Mouse (Mus musculus): ENCODE results near the gene Lrrtm4. TPM values are rescaled to one million over a fixed set of nuclear protein-coding genes. Genes with fewer than 3 reads are reported as not detected.

The Lrrtm4 gene
- polyA plus RNA-seq, 1 experiment from 2014 or later: 0.68 TPM

DNA sequence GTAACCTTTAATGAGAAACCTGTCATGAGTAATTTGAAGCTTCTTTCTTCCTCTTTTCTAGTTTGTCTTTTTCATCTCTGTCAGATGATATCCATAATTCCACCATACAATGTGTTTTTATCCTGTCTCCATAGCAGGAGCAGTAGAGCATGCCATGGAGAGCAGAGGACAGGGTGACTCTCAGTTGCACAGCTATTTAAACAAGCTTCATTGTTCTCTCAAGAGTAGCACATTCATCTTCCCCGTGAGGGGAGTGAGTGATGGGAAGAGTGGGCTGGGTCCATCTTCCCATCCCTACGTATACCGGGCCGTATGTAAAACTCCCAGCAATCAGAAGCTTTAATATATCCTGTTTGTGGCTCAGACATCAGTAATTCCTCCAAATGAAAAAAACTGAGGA is 370.9 kb downstream of the Lrrtm4 start:
- Histone ChIP-seq H3K4me2 (ENCODE audit: low read depth, low read length) (no peak overlapping the region), H3K27ac (ENCODE audit: low read length) (no peak overlapping the region), H3K4me3 (ENCODE audit: low read length) (no peak overlapping the region), H3K4me1 (replicated peaks; ENCODE audit: control insufficient read depth, insufficient read depth, low read length) (no peaks in the 10 kb centered on the region), H3K9ac (ENCODE audit: low read length) (no peak overlapping the region), H3K9me3 (ENCODE audit: control insufficient read depth, low read length) (no peaks in the 10 kb centered on the region), H3K27me3 (ENCODE audit: control insufficient read depth, insufficient read depth, low read depth, low read length) (no peaks in the 10 kb centered on the region), H3K36me3 (ENCODE audit: control insufficient read depth, insufficient read depth, low read length) (no peaks in the 10 kb centered on the region)
- WGBS: 57% methylated on average over 4 of the region's 4 CpGs
- ATAC-seq (ENCODE audit: low read depth): no peak

DNA sequence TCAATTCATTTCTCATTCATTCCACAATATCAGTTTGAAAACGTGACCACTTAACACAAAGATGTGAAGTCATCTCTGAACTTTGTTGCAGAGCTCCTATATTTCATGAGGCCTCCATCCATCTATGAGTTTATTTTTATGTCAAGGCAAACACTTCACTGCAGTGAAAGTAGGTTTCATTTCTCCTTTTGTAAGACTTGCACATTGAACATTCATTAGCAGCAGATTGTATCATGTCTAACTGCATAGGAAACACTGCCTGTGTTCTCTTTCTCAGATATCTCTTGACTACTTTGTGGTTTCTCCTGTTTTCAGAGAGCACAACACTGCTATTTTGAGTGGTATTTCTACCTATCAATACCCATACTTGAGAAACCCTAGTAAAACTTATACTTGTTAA is 388.1 kb downstream of the Lrrtm4 start:
- Histone ChIP-seq H3K4me3 (ENCODE audit: low read length) (no peak overlapping the region), H3K36me3 (ENCODE audit: control insufficient read depth, insufficient read depth, low read length) (no peaks in the 10 kb centered on the region), H3K27me3 (ENCODE audit: control insufficient read depth, insufficient read depth, low read depth, low read length) (no peaks in the 10 kb centered on the region), H3K4me1 (replicated peaks; ENCODE audit: control insufficient read depth, insufficient read depth, low read length) (no peaks in the 10 kb centered on the region), H3K9ac (ENCODE audit: low read length) (no peak overlapping the region), H3K4me2 (ENCODE audit: low read depth, low read length) (no peak overlapping the region), H3K9me3 (ENCODE audit: control insufficient read depth, low read length) (no peaks in the 10 kb centered on the region), H3K27ac (ENCODE audit: low read length) (no peak overlapping the region)
- 53% methylated on average over 1 of the region's 1 CpGs for WGBS
- ATAC-seq (ENCODE audit: low read depth): no peak

DNA sequence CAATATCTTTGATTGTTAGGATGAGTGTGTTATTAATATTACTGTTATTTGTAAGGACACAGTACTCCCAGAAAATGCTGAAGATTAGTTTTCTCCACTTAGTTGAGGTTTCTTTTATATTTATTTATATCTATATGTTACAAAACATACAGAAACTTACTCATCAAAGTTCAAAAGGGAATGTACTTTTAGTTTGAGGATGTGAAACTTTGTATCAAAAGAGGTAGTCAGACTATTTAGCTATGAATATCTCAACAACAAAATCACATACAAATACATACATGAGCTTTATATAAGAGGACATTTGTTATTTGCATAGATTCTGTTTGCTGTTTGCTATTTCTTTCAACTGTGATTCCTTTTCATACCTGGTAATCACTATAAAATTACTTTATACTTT is 421.5 kb downstream of the Lrrtm4 start:
- no peaks in the 10 kb centered on the region for H3K4me1 ChIP-seq (replicated peaks; ENCODE audit: control insufficient read depth, insufficient read depth, low read length)

DNA sequence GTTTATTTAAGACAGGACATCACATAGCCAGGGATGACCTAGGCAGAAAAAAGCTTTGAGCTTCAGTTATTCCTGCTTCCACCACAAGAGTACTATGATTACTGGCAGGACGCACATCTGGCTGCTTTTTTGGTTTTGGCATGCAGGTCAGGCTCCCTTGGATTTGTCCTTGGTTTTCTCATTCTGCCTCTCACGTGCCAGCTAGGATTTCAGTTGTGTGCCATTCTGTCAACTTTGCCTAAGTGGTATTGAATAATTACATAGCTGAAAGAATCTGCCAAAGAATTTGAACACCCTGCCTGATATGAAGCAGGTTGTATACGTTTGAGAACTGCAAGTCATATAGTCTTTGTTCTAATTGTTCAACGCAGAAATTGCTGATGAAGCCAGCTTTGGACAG is 451.9 kb downstream of the Lrrtm4 start:
- Histone ChIP-seq H3K4me1 (replicated peaks; ENCODE audit: control insufficient read depth, insufficient read depth, low read length) (no peaks in the 10 kb centered on the region), H3K4me3 (ENCODE audit: low read length) (no peak overlapping the region), H3K36me3 (ENCODE audit: control insufficient read depth, insufficient read depth, low read length) (no peaks in the 10 kb centered on the region), H3K4me2 (ENCODE audit: low read depth, low read length) (no peak overlapping the region), H3K27me3 (ENCODE audit: control insufficient read depth, insufficient read depth, low read depth, low read length) (no peaks in the 10 kb centered on the region), H3K9me3 (ENCODE audit: control insufficient read depth, low read length) (no peaks in the 10 kb centered on the region), H3K27ac (ENCODE audit: low read length) (no peak overlapping the region), H3K9ac (ENCODE audit: low read length) (no peak overlapping the region)
- ATAC-seq (ENCODE audit: low read depth): no peak
- 55% methylated on average over 4 of the region's 4 CpGs for WGBS

More for the DNA sequence above, 421.5 kb downstream of the Lrrtm4 start:
- H3K4me3 ChIP-seq (ENCODE audit: low read length): no peak overlapping the region
- H3K27ac ChIP-seq (ENCODE audit: low read length): no peak overlapping the region
- no peak overlapping the region for H3K4me2 ChIP-seq (ENCODE audit: low read depth, low read length)
- no peak for ATAC-seq (ENCODE audit: low read depth)
- H3K27me3 ChIP-seq (ENCODE audit: control insufficient read depth, insufficient read depth, low read depth, low read length): no peaks in the 10 kb centered on the region
- no peaks in the 10 kb centered on the region for H3K36me3 ChIP-seq (ENCODE audit: control insufficient read depth, insufficient read depth, low read length)
- no peaks in the 10 kb centered on the region for H3K9me3 ChIP-seq (ENCODE audit: control insufficient read depth, low read length)
- no peak overlapping the region for H3K9ac ChIP-seq (ENCODE audit: low read length)

DNA sequence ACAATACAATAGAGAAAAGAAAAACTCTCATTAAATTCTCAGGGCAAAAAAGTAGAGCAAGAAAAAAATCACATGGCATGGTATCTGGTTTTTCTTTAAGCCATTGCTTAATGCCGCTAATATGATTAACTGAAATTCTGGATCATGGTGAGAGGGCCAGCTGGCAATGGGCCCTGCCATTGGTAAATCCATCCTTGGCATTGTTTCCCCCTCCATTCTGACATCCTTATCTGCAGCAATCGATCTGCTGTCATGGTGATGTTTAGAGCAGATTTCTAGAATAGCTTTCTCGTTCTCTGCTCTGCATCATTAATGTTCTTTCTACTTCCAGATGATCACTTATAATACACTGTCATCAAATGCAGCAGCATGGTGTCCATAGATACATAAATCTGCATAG is 457.5 kb downstream of the Lrrtm4 start:
- H3K4me2 ChIP-seq (ENCODE audit: low read depth, low read length): no peak overlapping the region
- H3K9ac ChIP-seq (ENCODE audit: low read length): no peak overlapping the region
- no peak overlapping the region for H3K27ac ChIP-seq (ENCODE audit: low read length)
- H3K27me3 ChIP-seq (ENCODE audit: control insufficient read depth, insufficient read depth, low read depth, low read length): no peaks in the 10 kb centered on the region
- no peak for ATAC-seq (ENCODE audit: low read depth)
- H3K4me3 ChIP-seq (ENCODE audit: low read length): no peak overlapping the region
- H3K4me1 ChIP-seq (replicated peaks; ENCODE audit: control insufficient read depth, insufficient read depth, low read length): no peaks in the 10 kb centered on the region
- 59% methylated on average over 3 of the region's 3 CpGs for WGBS
- no peaks in the 10 kb centered on the region for H3K9me3 ChIP-seq (ENCODE audit: control insufficient read depth, low read length)
- no peaks in the 10 kb centered on the region for H3K36me3 ChIP-seq (ENCODE audit: control insufficient read depth, insufficient read depth, low read length)

DNA sequence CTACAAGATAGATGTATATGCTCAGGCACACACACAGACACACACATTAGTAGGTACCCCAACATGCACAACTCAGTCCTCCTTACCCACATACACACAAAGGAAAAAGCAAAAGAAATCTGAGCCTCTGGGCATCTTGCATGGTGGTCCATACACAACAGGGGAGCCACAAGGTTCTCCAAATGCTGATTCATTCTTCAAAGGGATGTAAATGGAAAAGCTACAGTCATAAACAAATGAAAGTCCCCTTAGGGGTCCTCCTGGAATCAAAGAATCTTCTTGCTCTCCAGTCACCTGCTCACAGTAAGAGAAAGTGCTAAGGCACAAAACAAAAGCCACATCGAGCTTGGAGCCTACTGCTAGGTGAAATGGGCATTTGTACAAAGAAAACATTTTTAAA is 526.3 kb downstream of the Lrrtm4 start:
- Histone ChIP-seq H3K9ac (ENCODE audit: low read length) (no peak overlapping the region), H3K36me3 (ENCODE audit: control insufficient read depth, insufficient read depth, low read length) (no peaks in the 10 kb centered on the region), H3K4me2 (ENCODE audit: low read depth, low read length) (no peak overlapping the region), H3K4me1 (replicated peaks; ENCODE audit: control insufficient read depth, insufficient read depth, low read length) (no peaks in the 10 kb centered on the region), H3K9me3 (ENCODE audit: control insufficient read depth, low read length) (no peaks in the 10 kb centered on the region), H3K4me3 (ENCODE audit: low read length) (no peak overlapping the region), H3K27ac (ENCODE audit: low read length) (no peak overlapping the region), H3K27me3 (ENCODE audit: control insufficient read depth, insufficient read depth, low read depth, low read length) (no peaks in the 10 kb centered on the region)
- ATAC-seq (ENCODE audit: low read depth): no peak
- 22% methylated on average over 1 of the region's 1 CpGs for WGBS

DNA sequence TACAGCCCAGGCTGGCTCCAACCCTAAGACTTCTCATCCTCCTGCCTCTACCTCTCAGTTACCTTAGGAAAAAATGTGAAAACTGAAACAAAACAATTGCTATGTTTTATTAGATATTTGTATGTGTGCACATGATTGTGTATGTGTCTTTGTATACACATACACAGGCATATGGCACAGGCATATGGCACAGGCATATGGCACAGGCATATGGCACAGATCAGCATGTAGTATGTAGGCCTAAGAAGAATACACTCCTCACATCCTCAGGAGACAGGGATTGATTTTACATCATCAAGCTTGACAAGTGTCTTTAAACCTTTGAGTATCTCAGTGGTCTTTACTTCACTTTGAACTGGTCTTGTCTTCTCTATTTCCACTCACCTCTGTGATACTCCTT is 531.2 kb downstream of the Lrrtm4 start:
- ATAC-seq (ENCODE audit: low read depth): no peak
- no peaks in the 10 kb centered on the region for H3K4me1 ChIP-seq (replicated peaks; ENCODE audit: control insufficient read depth, insufficient read depth, low read length)
- no peak overlapping the region for H3K4me2 ChIP-seq (ENCODE audit: low read depth, low read length)
- no peak overlapping the region for H3K9ac ChIP-seq (ENCODE audit: low read length)
- H3K9me3 ChIP-seq (ENCODE audit: control insufficient read depth, low read length): no peaks in the 10 kb centered on the region
- no peaks in the 10 kb centered on the region for H3K36me3 ChIP-seq (ENCODE audit: control insufficient read depth, insufficient read depth, low read length)
- H3K27ac ChIP-seq (ENCODE audit: low read length): no peak overlapping the region
- no peak overlapping the region for H3K4me3 ChIP-seq (ENCODE audit: low read length)
- H3K27me3 ChIP-seq (ENCODE audit: control insufficient read depth, insufficient read depth, low read depth, low read length): no peaks in the 10 kb centered on the region

DNA sequence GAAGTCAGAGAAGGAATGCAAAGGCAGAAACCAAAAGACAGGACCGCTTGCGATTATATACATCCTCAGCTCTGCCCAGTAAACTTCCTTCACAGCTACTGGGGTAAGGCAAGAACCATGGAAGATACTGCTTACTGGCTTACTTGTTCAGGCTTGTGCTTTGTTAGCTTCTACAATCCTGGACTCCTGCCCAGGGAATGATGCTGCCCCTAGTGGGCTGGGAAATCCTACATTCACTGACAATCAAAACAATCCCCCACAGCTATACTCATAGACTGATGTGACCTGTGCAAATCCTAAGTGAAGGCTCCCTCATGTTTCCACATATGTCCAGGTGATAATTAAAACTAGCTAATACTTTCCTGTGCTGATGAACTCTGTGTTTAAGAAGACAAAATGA is 534.7 kb downstream of the Lrrtm4 start:
- no peak for ATAC-seq (ENCODE audit: low read depth)
- Histone ChIP-seq H3K27me3 (ENCODE audit: control insufficient read depth, insufficient read depth, low read depth, low read length) (no peaks in the 10 kb centered on the region), H3K9ac (ENCODE audit: low read length) (no peak overlapping the region), H3K36me3 (ENCODE audit: control insufficient read depth, insufficient read depth, low read length) (no peaks in the 10 kb centered on the region), H3K4me3 (ENCODE audit: low read length) (no peak overlapping the region), H3K9me3 (ENCODE audit: control insufficient read depth, low read length) (no peaks in the 10 kb centered on the region), H3K4me2 (ENCODE audit: low read depth, low read length) (no peak overlapping the region), H3K27ac (ENCODE audit: low read length) (no peak overlapping the region), H3K4me1 (replicated peaks; ENCODE audit: control insufficient read depth, insufficient read depth, low read length) (no peaks in the 10 kb centered on the region)
- 91% methylated on average over 2 of the region's 2 CpGs for WGBS

DNA sequence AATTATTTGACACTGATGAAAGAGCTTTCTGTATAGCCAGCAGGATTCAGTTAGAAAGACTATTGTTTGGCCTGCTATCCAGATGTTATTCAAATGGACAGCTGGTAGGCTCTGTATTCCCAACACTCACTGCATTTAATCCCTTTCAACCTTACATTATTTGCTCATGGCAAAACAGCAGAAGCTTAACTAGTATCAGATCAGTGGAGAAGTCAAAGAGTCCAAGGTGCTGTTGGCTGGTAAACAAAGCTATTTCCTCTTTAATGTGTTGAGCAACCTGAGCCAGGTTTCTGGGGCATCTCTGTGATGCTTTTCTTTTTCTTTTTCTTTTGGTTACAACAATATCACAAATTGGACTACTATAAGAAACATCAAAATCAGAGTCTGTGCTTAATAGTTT is 536.3 kb downstream of the Lrrtm4 start:
- Histone ChIP-seq H3K4me1 (replicated peaks; ENCODE audit: control insufficient read depth, insufficient read depth, low read length) (no peaks in the 10 kb centered on the region), H3K9me3 (ENCODE audit: control insufficient read depth, low read length) (no peaks in the 10 kb centered on the region), H3K9ac (ENCODE audit: low read length) (no peak overlapping the region), H3K27ac (ENCODE audit: low read length) (no peak overlapping the region), H3K36me3 (ENCODE audit: control insufficient read depth, insufficient read depth, low read length) (no peaks in the 10 kb centered on the region), H3K4me2 (ENCODE audit: low read depth, low read length) (no peak overlapping the region), H3K27me3 (ENCODE audit: control insufficient read depth, insufficient read depth, low read depth, low read length) (no peaks in the 10 kb centered on the region), H3K4me3 (ENCODE audit: low read length) (no peak overlapping the region)
- no peak for ATAC-seq (ENCODE audit: low read depth)

DNA sequence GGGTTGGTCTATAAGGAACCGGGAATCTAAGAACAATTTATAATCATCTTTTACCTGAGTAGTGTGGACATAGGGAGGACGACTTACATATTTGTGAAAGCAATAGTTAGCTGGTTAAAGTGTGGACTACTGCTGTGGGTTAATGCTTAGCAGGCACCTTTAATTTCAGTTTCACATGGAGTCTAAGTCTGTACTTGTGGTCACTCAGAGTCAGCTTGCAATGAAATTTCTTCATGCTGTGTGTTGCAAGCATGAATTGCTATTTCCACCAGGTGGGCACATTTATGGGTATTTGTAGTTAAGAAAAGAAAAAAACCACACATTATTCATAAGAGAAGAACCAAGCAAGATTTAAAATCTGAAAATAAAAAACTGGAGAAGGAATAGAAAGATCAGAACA is 558.5 kb downstream of the Lrrtm4 start:
- Histone ChIP-seq H3K9ac (ENCODE audit: low read length) (no peak overlapping the region), H3K27me3 (ENCODE audit: control insufficient read depth, insufficient read depth, low read depth, low read length) (no peaks in the 10 kb centered on the region), H3K27ac (ENCODE audit: low read length) (no peak overlapping the region), H3K36me3 (ENCODE audit: control insufficient read depth, insufficient read depth, low read length) (no peaks in the 10 kb centered on the region), H3K4me3 (ENCODE audit: low read length) (no peak overlapping the region), H3K4me1 (replicated peaks; ENCODE audit: control insufficient read depth, insufficient read depth, low read length) (no peaks in the 10 kb centered on the region), H3K4me2 (ENCODE audit: low read depth, low read length) (no peak overlapping the region), H3K9me3 (ENCODE audit: control insufficient read depth, low read length) (no peaks in the 10 kb centered on the region)
- 85% methylated on average over 2 of the region's 2 CpGs for WGBS
- ATAC-seq (ENCODE audit: low read depth): no peak
